Mouse (Mus musculus) limb, embryonic 14.5 days (tissue): ENCODE results near the gene Gm10518. TPM values are rescaled to one million over a fixed set of nuclear protein-coding genes. Genes with fewer than 3 reads are reported as not detected.

Source experiments
- ATAC-seq: fragments of 200-750 bp; cut with Nextera tagmentation; 2 replicates; pipeline ENCODE4 v1.8.0; 2017; ENCODE audit warnings: low read depth, moderate number of reproducible peaks, moderate TSS enrichment; ENCODE audit not compliant: low FRiP score
- DNase-seq: peaks from one replicate; pipeline ENCODE4 v3.0.0-alpha.2; 2015; ENCODE audit warnings: low spot score
- H3K27ac ChIP-seq: fragments of 300-500 bp; sonication (generic); replicated peaks from 2 replicates; pipeline ENCODE4 v1.5.1; 2014; ENCODE audit warnings: low read depth, mild to moderate bottlenecking, low read length, moderate library complexity, mixed read lengths
- H3K27me3 ChIP-seq: fragments of 300-500 bp; sonication (generic); 2 replicates; pipeline ENCODE4 v1.6.1; 2014; ENCODE audit warnings: low read length, mixed read lengths; ENCODE audit not compliant: control insufficient read depth, insufficient read depth
- H3K36me3 ChIP-seq: fragments of 300-500 bp; sonication (generic); 2 replicates; pipeline ENCODE4 v1.6.1; 2014; ENCODE audit warnings: mild to moderate bottlenecking, low read length, moderate library complexity, mixed read lengths; ENCODE audit not compliant: control insufficient read depth, insufficient read depth
- H3K4me1 ChIP-seq: fragments of 300-500 bp; sonication (generic); 2 replicates; pipeline ENCODE4 v1.6.1; 2014; ENCODE audit warnings: antibody characterized with exemption, low read length, mixed read lengths; ENCODE audit not compliant: control insufficient read depth, insufficient read depth
- H3K4me2 ChIP-seq: fragments of 300-500 bp; sonication (generic); replicated peaks from 2 replicates; pipeline ENCODE4 v1.6.1; 2014; ENCODE audit warnings: low read depth, mild to moderate bottlenecking, low read length, moderate library complexity; ENCODE audit not compliant: severe bottlenecking
- H3K4me3 ChIP-seq: fragments of 300-500 bp; sonication (generic); replicated peaks from 2 replicates; pipeline ENCODE4 v1.5.1; 2014; ENCODE audit warnings: low read length
- H3K9ac ChIP-seq: fragments of 300-500 bp; sonication (generic); 2 replicates; pipeline ENCODE4 v1.6.1; 2014; ENCODE audit warnings: mild to moderate bottlenecking, low read depth, low read length, moderate library complexity; ENCODE audit not compliant: severe bottlenecking
- H3K9me3 ChIP-seq: fragments of 300-500 bp; sonication (generic); 2 replicates; pipeline ENCODE4 v1.6.1; 2016; ENCODE audit warnings: low read length; ENCODE audit not compliant: control insufficient read depth
- POLR2A ChIP-seq: fragments of 200-500 bp; IDR thresholded peaks from 2 replicates; pipeline ENCODE4 v1.8.0; 2012; ENCODE audit warnings: inconsistent platforms, mild to moderate bottlenecking, moderate library complexity, borderline replicate concordance; ENCODE audit not compliant: insufficient read depth, insufficient read length; ENCODE audit errors: extremely low read depth
- WGBS: fragments of 180-500 bp; shearing (Covaris S2); extraction: QIAGEN DNeasy Blood & Tissue Kit; methylation state at CpG from one replicate; pipeline ENCODE4 v1.1.7; 2014; 5-methylcytosine and 5-hydroxymethylcytosine counted together
- polyA plus RNA-seq, 2 experiments: library from polyadenylated mRNA; depleted of rRNA in 1 of 2; stranded (reverse) in 1 of 2; unstranded in 1 of 2; fragments of >200 nt; fragmentation: Nextera tagmentation in 1 of 2; extraction: Ambion mirVana in 1 of 2; gene quantifications; 2 replicates each; pipeline versions ENCODE4 v1.2.1 to v1.2.3; 2012 to 2014

Gene Gm10518
- polyA plus RNA-seq, 2 experiments: not detected

- 75% methylated on average over 7 of the region's 7 CpGs for WGBS
Observed at GRCm38 (mm10) chr1:179832710-179833240, 29.6 kb downstream of the Gm10518 start.

GRCm38 (mm10) chr1:179833596-179833995 is 30.4 kb downstream of the Gm10518 start:
- peaks cover 3% of the 10 kb centered on the region; the same call in 1 of the 2 replicates for H3K9me3 ChIP-seq
- no peak overlapping the region for H3K4me3 ChIP-seq
- no peak overlapping the region for H3K4me2 ChIP-seq
- no peaks in the 10 kb centered on the region for H3K4me1 ChIP-seq
- ATAC-seq (no peak), DNase-seq (no peak)
- no peaks in the 10 kb centered on the region for H3K36me3 ChIP-seq
- TF ChIP-seq POLR2A: no peak
- no peaks in the 10 kb centered on the region for H3K27me3 ChIP-seq
- H3K27ac ChIP-seq: no peak overlapping the region
- no peak overlapping the region for H3K9ac ChIP-seq
- WGBS: 81% methylated on average over 1 of the region's 1 CpGs

More at GRCm38 (mm10) chr1:179832710-179833240, 29.6 kb downstream of the Gm10518 start:
- no peak for TF ChIP-seq POLR2A
- Histone ChIP-seq H3K9ac (no peak overlapping the region), H3K36me3 (no peaks in the 10 kb centered on the region), H3K27ac (no peak overlapping the region), H3K4me2 (no peak overlapping the region), H3K27me3 (no peaks in the 10 kb centered on the region), H3K4me3 (no peak overlapping the region), H3K9me3 (peaks cover 3% of the 10 kb centered on the region; the same call in 1 of the 2 replicates), H3K4me1 (no peaks in the 10 kb centered on the region)
- ATAC-seq: no peak
- no peak for DNase-seq

- Histone ChIP-seq H3K4me3 (no peak overlapping the region), H3K4me2 (no peak overlapping the region), H3K36me3 (no peaks in the 10 kb centered on the region), H3K9me3 (peaks cover 3% of the 10 kb centered on the region; the same call in 1 of the 2 replicates), H3K4me1 (no peaks in the 10 kb centered on the region), H3K9ac (no peak overlapping the region), H3K27ac (no peak overlapping the region), H3K27me3 (no peaks in the 10 kb centered on the region)
- 94% methylated on average over 1 of the region's 1 CpGs for WGBS
- DNase-seq: no peak
- no peak for ATAC-seq
- TF ChIP-seq POLR2A: no peak
Observed at GRCm38 (mm10) chr1:179835753-179836425, 32.7 kb downstream of the Gm10518 start.

- peaks cover 3% of the 10 kb centered on the region; the same call in 1 of the 2 replicates for H3K9me3 ChIP-seq
- H3K9ac ChIP-seq: no peak overlapping the region
- no peak overlapping the region for H3K4me2 ChIP-seq
- H3K36me3 ChIP-seq: no peaks in the 10 kb centered on the region
- H3K4me3 ChIP-seq: no peak overlapping the region
- no peaks in the 10 kb centered on the region for H3K4me1 ChIP-seq
- no peak overlapping the region for H3K27ac ChIP-seq
- H3K27me3 ChIP-seq: no peaks in the 10 kb centered on the region
- no peak for TF ChIP-seq POLR2A
- DNase-seq (no peak), ATAC-seq (no peak)
- WGBS: 92% methylated on average over 7 of the region's 7 CpGs
Observed at GRCm38 (mm10) chr1:179836426-179837404, 33.5 kb downstream of the Gm10518 start.

GRCm38 (mm10) chr1:179842568-179842967 is 39.4 kb downstream of the Gm10518 start:
- no peak for TF ChIP-seq POLR2A
- H3K4me2 ChIP-seq: no peak overlapping the region
- H3K27me3 ChIP-seq: no peaks in the 10 kb centered on the region
- no peak overlapping the region for H3K4me3 ChIP-seq
- no peak overlapping the region for H3K27ac ChIP-seq
- H3K36me3 ChIP-seq: no peaks in the 10 kb centered on the region
- ATAC-seq: no peak
- H3K9ac ChIP-seq: no peak overlapping the region
- DNase-seq: no peak
- WGBS: 77% methylated on average over 7 of the region's 7 CpGs
- no peaks in the 10 kb centered on the region for H3K9me3 ChIP-seq
- no peaks in the 10 kb centered on the region for H3K4me1 ChIP-seq
